Mouse (Mus musculus): ENCODE measurements at regions not wholly inside any gene's neighbourhood (a gene's known extent, or its start where the extent isn't known, plus 50 kb on each side); places are given as distances from the start of the nearest gene placed in this dataset.

DNA sequence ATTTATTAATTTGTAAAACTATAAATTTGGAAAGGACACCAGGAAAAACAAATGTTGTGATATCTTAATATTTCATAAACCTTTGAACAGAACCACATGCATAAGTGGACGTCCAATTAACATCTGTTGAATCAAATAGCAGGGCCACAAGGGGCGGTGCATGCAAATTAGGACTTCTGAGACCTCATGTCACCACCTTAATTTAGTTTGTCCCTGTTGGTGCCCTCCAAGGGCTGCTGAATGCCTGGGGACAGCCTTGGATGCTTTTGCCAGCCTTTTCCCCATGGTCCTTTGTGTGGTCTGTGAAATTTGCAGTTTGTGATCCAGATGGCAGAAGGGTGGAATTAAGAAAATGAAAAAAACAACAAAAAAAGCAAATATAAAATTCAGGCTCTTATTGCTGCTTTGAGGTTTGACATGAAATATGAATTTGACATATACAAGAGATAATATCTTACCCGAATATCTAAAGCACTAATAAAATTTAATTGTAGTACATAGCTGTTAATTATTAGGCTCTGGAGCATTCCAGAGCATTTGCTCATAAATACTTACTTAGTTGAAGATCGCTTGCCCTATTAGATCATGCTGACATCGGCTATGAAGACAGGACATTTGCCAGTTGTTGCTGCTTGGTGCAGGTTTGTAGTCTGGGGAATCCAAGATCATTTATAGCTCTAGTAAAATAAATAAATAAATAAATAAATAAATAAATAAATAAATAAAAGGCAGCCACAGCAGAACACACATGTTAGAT is 114.9 kb upstream of the Nectin3 start:
- Histone ChIP-seq H3K4me1 (no peaks in the 10 kb centered on the region), H3K9me3 (replicated peaks) (no peaks in the 10 kb centered on the region), H3K36me3 (no peaks in the 10 kb centered on the region), H3K27ac (no peak overlapping the region), H3K4me3 (no peak overlapping the region), H3K27me3 (ENCODE audit: low read depth, poor library complexity, severe bottlenecking) (no peaks in the 10 kb centered on the region)
- no peak for DNase-seq (ENCODE audit: low spot score)
- WGBS, result 77% methylated on average over 5 of the region's 5 CpGs

- Histone ChIP-seq H3K4me1 (no peaks in the 10 kb centered on the region), H3K36me3 (no peaks in the 10 kb centered on the region), H3K4me3 (no peak overlapping the region), H3K9me3 (replicated peaks) (no peaks in the 10 kb centered on the region), H3K27ac (no peak overlapping the region), H3K27me3 (ENCODE audit: low read depth, poor library complexity, severe bottlenecking) (no peaks in the 10 kb centered on the region)
- no peak for DNase-seq (ENCODE audit: low spot score)
Measured at GRCm38 (mm10) chr16:46605879-46606203, 107.5 kb upstream of the Nectin3 start.

- 60% methylated on average over 11 of the region's 11 CpGs for WGBS
- Histone ChIP-seq H3K27me3 (ENCODE audit: low read depth, poor library complexity, severe bottlenecking) (no peaks in the 10 kb centered on the region), H3K9me3 (replicated peaks) (no peaks in the 10 kb centered on the region), H3K4me3 (no peak overlapping the region), H3K27ac (no peak overlapping the region), H3K4me1 (no peaks in the 10 kb centered on the region), H3K36me3 (no peaks in the 10 kb centered on the region)
- DNase-seq (ENCODE audit: low spot score), result no peak
Measured at GRCm38 (mm10) chr16:46605001-46605878, 106.9 kb upstream of the Nectin3 start.

GRCm38 (mm10) chr16:46592618-46593253 is 94.4 kb upstream of the Nectin3 start:
- Histone ChIP-seq H3K36me3 (no peaks in the 10 kb centered on the region), H3K27ac (no peak overlapping the region), H3K4me3 (no peak overlapping the region), H3K4me1 (no peaks in the 10 kb centered on the region), H3K27me3 (ENCODE audit: low read depth, poor library complexity, severe bottlenecking) (no peaks in the 10 kb centered on the region), H3K9me3 (replicated peaks) (no peaks in the 10 kb centered on the region)
- WGBS, result 68% methylated on average over 8 of the region's 8 CpGs
- DNase-seq (ENCODE audit: low spot score), result no peak

DNA sequence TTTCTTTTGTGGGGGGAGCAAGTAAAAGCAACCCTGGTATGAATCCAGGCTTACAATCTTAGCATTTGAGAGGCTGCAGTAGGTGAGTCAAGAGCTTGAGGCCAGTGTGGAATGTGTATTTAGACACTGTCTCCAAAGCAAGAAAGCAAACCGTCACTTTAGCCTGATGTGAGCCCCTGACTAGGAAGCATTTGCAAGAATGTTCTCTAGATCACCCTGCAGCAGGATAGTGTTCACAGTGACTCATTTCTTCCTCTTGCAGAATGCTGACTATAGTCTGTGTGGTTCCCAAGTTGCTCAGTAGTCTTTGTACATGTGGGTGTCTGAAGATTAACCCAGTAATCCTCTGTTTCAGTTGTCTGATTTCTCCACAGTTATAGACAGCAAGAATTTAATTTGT is 88.7 kb upstream of the Nectin3 start:
- no peak overlapping the region for H3K4me3 ChIP-seq
- no peaks in the 10 kb centered on the region for H3K4me1 ChIP-seq
- DNase-seq (ENCODE audit: low spot score), result no peak
- WGBS, result 80% methylated on average over 1 of the region's 1 CpGs
- no peaks in the 10 kb centered on the region for H3K36me3 ChIP-seq
- H3K9me3 ChIP-seq (replicated peaks), result no peaks in the 10 kb centered on the region
- no peaks in the 10 kb centered on the region for H3K27me3 ChIP-seq (ENCODE audit: low read depth, poor library complexity, severe bottlenecking)
- no peak overlapping the region for H3K27ac ChIP-seq

DNA sequence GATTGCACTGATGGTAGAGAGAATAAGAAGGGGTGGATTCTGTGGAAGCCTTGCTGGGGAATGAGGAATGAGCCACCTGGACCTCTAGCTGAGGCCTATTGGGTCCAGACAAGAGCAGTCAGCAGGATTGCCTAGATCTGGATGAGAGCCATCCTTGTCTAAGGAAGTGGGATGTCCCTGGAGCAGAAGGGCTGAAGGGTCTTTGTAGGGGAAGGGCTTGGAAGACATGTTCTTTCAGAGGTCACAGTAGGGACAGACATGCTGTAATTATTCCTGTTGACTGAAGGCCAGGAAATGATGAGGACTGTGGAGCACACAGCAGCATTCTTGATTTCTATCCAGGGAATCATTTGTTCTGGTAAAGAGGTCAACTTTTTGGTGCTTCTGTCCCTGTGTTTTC is 86.2 kb upstream of the Nectin3 start:
- Histone ChIP-seq H3K4me3 (no peak overlapping the region), H3K27ac (no peak overlapping the region), H3K27me3 (ENCODE audit: low read depth, poor library complexity, severe bottlenecking) (no peaks in the 10 kb centered on the region), H3K36me3 (no peaks in the 10 kb centered on the region), H3K4me1 (no peaks in the 10 kb centered on the region), H3K9me3 (replicated peaks) (no peaks in the 10 kb centered on the region)
- no peak for DNase-seq (ENCODE audit: low spot score)

DNA sequence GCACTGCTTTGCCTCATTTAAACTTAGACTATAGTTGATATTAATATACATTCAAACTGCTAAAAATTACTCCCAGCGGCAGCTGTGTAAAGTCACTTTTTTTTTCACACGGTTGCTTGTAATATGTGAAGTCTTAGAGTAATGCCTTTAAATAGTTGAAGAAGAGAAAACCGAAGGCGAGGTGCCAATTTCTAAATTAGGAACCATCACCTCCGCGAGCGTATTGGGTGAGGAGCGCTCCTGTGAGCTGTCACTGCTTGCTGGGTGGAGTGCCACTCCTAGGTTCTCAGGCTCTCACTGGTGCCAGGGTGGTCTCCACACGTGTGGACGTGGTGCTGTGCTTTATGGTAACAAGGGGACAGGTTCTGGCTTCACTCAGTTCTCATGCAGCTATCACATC is 82.8 kb upstream of the Nectin3 start:
- H3K4me1 ChIP-seq, result no peaks in the 10 kb centered on the region
- DNase-seq (ENCODE audit: low spot score), result no peak
- no peak overlapping the region for H3K4me3 ChIP-seq
- no peaks in the 10 kb centered on the region for H3K9me3 ChIP-seq (replicated peaks)
- no peak overlapping the region for H3K27ac ChIP-seq
- 86% methylated on average over 10 of the region's 10 CpGs for WGBS
- H3K36me3 ChIP-seq, result no peaks in the 10 kb centered on the region
- H3K27me3 ChIP-seq (ENCODE audit: low read depth, poor library complexity, severe bottlenecking), result no peaks in the 10 kb centered on the region

GRCm38 (mm10) chr16:46574221-46574620 is 75.9 kb upstream of the Nectin3 start:
- no peaks in the 10 kb centered on the region for H3K4me1 ChIP-seq
- no peak overlapping the region for H3K27ac ChIP-seq
- H3K36me3 ChIP-seq, result no peaks in the 10 kb centered on the region
- no peaks in the 10 kb centered on the region for H3K9me3 ChIP-seq (replicated peaks)
- H3K27me3 ChIP-seq (ENCODE audit: low read depth, poor library complexity, severe bottlenecking), result no peaks in the 10 kb centered on the region
- no peak for DNase-seq (ENCODE audit: low spot score)
- WGBS, result 87% methylated on average over 6 of the region's 6 CpGs
- no peak overlapping the region for H3K4me3 ChIP-seq

- H3K4me1 ChIP-seq, result no peaks in the 10 kb centered on the region
- no peak for DNase-seq (ENCODE audit: low spot score)
- H3K27me3 ChIP-seq (ENCODE audit: low read depth, poor library complexity, severe bottlenecking), result no peaks in the 10 kb centered on the region
- 86% methylated on average over 1 of the region's 1 CpGs for WGBS
- H3K4me3 ChIP-seq, result no peak overlapping the region
- H3K9me3 ChIP-seq (replicated peaks), result no peaks in the 10 kb centered on the region
- H3K27ac ChIP-seq, result no peak overlapping the region
- H3K36me3 ChIP-seq, result no peaks in the 10 kb centered on the region
Measured at GRCm38 (mm10) chr16:46567446-46567845, 69.1 kb upstream of the Nectin3 start.

DNA sequence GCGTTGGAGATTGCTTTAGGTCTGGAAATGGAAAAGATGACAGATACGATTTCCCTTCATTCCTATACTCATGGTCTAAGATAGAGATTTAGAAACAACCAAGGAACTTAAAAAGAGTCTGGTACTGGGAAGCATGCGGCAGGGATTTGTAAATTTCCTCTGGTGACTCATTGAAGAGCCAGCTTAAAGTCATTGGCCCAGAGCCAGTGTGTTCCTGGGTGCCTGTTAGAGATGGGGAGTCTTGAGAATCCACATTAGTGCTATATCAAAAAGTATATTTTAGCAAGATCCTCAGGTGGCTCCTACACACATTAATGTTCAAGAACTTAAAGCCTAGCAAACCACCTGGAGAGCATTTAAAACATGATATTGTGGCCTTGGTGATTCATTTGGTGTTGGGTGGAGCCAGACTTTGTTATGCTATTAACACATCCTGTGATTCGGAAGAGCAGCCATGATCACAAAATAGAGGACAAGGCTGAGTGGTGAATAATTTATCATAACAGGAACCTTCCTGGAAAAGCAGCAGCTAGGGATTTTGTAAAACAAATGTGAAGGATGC is 67.8 kb upstream of the Nectin3 start:
- 86% methylated on average over 4 of the region's 4 CpGs for WGBS
- Histone ChIP-seq H3K4me1 (no peaks in the 10 kb centered on the region), H3K36me3 (no peaks in the 10 kb centered on the region), H3K27me3 (ENCODE audit: low read depth, poor library complexity, severe bottlenecking) (no peaks in the 10 kb centered on the region), H3K4me3 (no peak overlapping the region), H3K27ac (no peak overlapping the region), H3K9me3 (replicated peaks) (no peaks in the 10 kb centered on the region)
- DNase-seq (ENCODE audit: low spot score), result no peak

DNA sequence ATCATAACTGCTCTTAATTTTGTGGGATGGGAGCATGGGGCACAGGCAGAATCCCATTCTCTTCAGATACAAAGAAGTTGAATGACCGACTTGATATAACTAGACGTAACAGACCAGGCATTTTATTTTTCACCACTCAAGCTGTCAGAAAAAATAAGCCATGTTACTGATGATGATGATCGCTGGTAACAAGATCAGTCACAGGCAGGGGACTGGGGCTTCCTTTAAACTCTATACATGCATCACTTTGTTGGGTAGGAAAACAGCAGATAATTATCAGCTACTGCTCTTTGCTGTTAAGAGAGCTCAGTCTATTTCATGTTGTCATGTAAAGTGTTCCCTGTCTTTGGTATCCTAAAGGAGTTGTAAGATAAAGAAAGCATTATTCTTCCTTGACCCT is 59.0 kb upstream of the Nectin3 start:
- no peaks in the 10 kb centered on the region for H3K9me3 ChIP-seq (replicated peaks)
- no peak overlapping the region for H3K4me3 ChIP-seq
- WGBS, result 93% methylated on average over 3 of the region's 3 CpGs
- DNase-seq (ENCODE audit: low spot score), result no peak
- no peaks in the 10 kb centered on the region for H3K4me1 ChIP-seq
- H3K27ac ChIP-seq, result no peak overlapping the region
- no peaks in the 10 kb centered on the region for H3K27me3 ChIP-seq (ENCODE audit: low read depth, poor library complexity, severe bottlenecking)
- no peaks in the 10 kb centered on the region for H3K36me3 ChIP-seq

DNA sequence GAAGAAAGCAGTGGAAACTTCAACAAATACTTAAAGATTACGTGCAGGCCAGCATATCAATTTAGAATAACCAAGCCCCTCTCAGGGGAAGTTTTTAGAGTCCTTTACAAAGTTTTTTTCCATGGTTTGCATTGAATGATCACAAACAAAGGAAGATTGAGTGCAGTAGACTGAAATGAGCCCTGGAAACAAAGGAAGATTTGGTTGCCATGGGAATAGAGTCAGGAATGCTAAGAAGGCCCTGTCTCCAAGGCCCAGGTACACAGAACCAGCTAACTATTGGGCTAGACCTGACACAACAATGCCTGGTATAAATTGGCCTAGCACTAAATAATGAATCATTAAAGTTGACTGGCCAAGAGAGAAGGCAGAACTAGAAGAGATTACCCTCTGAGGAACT is 49.9 kb upstream of the Nectin3 start:
- no peak overlapping the region for H3K4me3 ChIP-seq
- H3K4me1 ChIP-seq, result no peaks in the 10 kb centered on the region
- 92% methylated on average over 1 of the region's 1 CpGs for WGBS
- no peak for DNase-seq (ENCODE audit: low spot score)
- H3K36me3 ChIP-seq, result no peaks in the 10 kb centered on the region
- no peaks in the 10 kb centered on the region for H3K9me3 ChIP-seq (replicated peaks)
- H3K27ac ChIP-seq, result no peak overlapping the region
- no peaks in the 10 kb centered on the region for H3K27me3 ChIP-seq (ENCODE audit: low read depth, poor library complexity, severe bottlenecking)

All from limb, embryonic 10.5 days (tissue).